Mouse (Mus musculus) MEL-GATA-1-ER (cell line): ENCODE measurements around the gene 4930519G04Rik.
"Not testable (repeated sequence)": the region's sequence is repeated elsewhere in the genome, so short reads cannot be mapped to it uniquely, and the experiment has no call there.

Experiments used
- DNase-seq: peaks from one replicate; pipeline ENCODE4 v3.0.0-alpha.2; 2012; ENCODE audit warnings: low read depth; ENCODE audit errors: extremely low read depth

Gene 4930519G04Rik

GRCm38 (mm10) chr5:114908598-114909305 lies 55.3 kb downstream of the 4930519G04Rik start:
- DNase-seq: no peak

GRCm38 (mm10) chr5:114913686-114914085 lies 60.2 kb downstream of the 4930519G04Rik start:
- DNase-seq: no peak

- no peak for DNase-seq
These were observed 61.4 kb downstream of the 4930519G04Rik start for GRCm38 (mm10) chr5:114914855-114915254.

GRCm38 (mm10) chr5:114915854-114916253 lies 62.4 kb downstream of the 4930519G04Rik start:
- no peak for DNase-seq

- DNase-seq: no peak
These were observed 63.3 kb downstream of the 4930519G04Rik start for GRCm38 (mm10) chr5:114916777-114917176.

GRCm38 (mm10) chr5:114917357-114917756 lies 63.9 kb downstream of the 4930519G04Rik start:
- DNase-seq: not testable (repeated sequence)

GRCm38 (mm10) chr5:114921551-114922365 lies 68.3 kb downstream of the 4930519G04Rik start:
- peak; percentile 98 for DNase-seq

GRCm38 (mm10) chr5:114922366-114922731 lies 68.9 kb downstream of the 4930519G04Rik start:
- no peak for DNase-seq

- DNase-seq: peak; percentile 49
These were observed 69.6 kb downstream of the 4930519G04Rik start, which contains the start of gene Oasl1 for GRCm38 (mm10) chr5:114922998-114923473. Gene Oasl1 (plus strand): TSS chr5:114923240.

- no peak for DNase-seq
These were observed 72.8 kb downstream of the 4930519G04Rik start for GRCm38 (mm10) chr5:114926153-114926684.

GRCm38 (mm10) chr5:114926753-114927152 lies 73.3 kb downstream of the 4930519G04Rik start:
- peak; percentile 59 for DNase-seq

GRCm38 (mm10) chr5:114931626-114932025 lies 78.2 kb downstream of the 4930519G04Rik start:
- DNase-seq: no peak

- no peak for DNase-seq
These were observed 79.7 kb downstream of the 4930519G04Rik start for GRCm38 (mm10) chr5:114933206-114933605.
